Mouse (Mus musculus) left cerebral cortex, postnatal 4 days (tissue): ENCODE data around the gene Poc5. TPM values are rescaled to one million over a fixed set of nuclear protein-coding genes. Genes with fewer than 3 reads are reported as not detected.

Experiments used
- DNase-seq: peaks from one replicate; pipeline ENCODE4 v3.0.0-alpha.2; 2022
- intact Hi-C: fragments of 180-260 bp; cut with DNase I; formaldehyde crosslinking; loops from one replicate; pipeline ENCODE4 v1.15.1; 2025
- total RNA-seq, 2 experiments: library from RNA; stranded (reverse); gene quantifications; 2 replicates each; pipeline ENCODE4 v1.2.3; 2021

Poc5 gene
- 10 to 100 TPM; 33.6 to 35.3 TPM for total RNA-seq

DNA sequence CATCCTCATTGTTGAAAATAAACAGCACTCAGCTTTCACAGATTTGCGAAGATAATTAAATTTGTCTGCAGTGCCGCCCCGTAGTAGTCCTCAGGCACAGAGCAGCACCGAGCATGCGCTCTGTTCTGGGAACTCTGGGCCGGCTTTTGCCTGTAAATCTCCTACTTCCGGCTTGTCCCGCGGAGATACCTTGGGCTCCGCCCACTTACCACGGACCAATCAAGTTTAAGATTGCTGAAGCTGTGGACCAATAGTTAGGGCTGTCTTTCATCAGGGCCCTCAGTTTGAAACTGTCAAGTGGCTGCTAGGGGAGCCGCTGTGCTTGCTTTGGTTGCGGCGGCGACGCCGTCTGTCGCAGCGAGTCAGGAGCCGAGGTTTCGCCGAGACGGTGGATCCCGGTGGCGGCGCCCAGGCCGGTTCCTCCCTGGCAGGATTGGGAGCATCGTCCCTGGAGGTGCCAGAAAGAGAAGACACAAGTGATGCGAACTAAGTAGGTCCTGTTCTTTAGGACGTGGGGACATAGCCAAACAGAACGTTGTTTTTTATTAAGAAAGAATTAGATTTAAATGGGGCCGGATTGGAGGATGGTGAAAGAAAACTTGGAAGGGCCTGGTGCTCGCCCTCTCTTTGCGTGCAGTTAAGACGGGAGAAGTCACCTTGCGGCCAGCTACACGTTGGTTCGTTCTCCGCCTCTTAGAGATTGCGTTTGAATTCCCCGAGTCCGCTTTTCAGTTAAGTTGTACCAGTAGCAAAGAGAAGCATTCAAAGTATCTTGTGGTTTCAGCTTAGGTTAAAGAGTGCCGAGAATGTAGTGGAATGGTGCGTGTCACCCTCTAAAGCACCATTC is at the start of gene Poc5:
Poc5 (plus strand) TSS at position 253 of the 847 bp plus-strand sequence.
- intact Hi-C loops, result loop anchor here (10.0 kb wide), 1 partner anchor 363 kb away; no protein-coding TSS in a partner anchor
- peak; percentile 97 for DNase-seq

DNA sequence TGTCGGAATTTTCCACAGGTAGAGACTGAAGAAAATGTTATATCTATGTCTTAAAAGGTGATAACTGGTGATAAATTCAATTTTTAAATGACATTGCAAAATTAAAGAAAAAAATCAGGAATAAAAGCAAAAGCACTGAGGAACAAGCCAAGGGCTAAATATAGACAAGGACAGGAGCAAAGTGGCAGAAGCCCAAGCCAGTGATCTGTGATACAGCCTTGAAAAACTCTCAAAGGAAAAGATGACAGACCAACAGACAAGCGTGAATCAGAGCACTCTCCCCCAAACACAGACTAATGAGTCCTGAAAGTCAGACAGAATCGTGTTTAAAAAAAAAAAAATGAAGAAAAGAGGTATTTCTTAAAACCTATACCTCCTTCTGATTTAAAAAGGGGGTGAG is 46.6 kb upstream of the Poc5 start:
- no peak for DNase-seq
- intact Hi-C loops, result no loop called here

DNA sequence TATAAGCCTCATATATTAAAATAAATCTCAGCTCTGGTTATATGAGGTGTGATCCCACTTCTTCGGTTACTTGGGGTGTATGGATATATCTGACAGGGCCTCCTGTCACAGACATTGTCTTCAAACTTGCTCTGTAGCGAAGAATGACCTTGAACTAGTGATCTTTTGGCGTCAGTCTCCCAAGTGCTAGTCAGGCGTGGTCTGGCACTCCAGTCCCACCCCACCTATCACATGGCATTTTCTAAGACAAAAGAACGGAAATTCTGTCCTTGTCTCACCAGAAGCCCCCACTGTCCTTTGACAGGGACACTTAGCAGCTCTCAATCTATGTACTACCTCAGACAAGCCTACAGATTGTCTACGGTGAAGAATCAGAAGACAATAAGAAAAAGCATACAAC is 43.3 kb upstream of the Poc5 start:
- intact Hi-C loops, result no loop called here

DNA sequence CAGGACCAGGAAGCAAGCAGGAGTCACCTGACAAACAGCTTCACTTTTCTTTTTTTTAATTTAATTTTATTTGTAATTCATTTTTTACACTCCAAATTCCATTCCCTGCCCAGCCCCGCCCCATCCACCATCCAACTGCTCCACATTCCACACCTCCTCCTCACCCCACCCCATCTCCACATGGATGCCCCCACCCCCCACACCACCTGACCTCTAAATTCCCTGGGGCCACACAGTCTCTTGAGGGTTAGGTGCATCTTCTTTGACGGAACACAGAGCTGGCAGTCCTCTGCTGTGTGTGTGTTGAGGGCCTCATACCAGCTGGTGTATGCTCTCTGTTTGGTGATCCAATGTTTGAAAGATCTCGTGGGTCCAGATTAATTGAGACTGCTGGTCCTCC is 41.5 kb upstream of the Poc5 start:
- intact Hi-C loops, result no loop called here
- no peak for DNase-seq

More for the DNA sequence above, 43.3 kb upstream of the Poc5 start:
- no peak for DNase-seq

DNA sequence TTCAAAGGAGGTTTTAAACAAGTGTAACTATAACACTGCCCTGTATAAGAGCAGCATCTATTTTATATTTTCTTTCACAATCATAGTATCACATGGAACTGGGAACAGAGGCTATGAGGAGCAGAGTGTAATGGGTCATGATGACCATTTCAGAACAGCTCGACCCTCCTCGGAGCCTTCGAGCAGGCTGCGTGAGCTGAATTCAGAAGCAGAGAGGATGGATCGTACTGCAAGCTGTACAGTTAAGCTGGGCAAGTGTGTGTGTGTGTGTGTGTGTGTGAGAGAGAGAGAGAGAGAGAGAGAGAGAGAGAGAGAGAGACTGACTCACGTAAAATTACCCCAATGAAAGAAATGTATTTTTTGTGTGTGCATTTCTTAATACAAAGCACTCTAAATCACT is 37.9 kb upstream of the Poc5 start:
- no peak for DNase-seq
- intact Hi-C loops, result no loop called here

- intact Hi-C loops, result no loop called here
- no peak for DNase-seq
Observed at GRCm38 (mm10) chr13:96351264-96351663, 36.8 kb upstream of the Poc5 start.

- intact Hi-C loops, result loop anchor here (10.0 kb wide), 2 partner anchors 81 to 241 kb away; partner anchors contain the start of gene Sv2c
- peak; percentile 31 for DNase-seq
Observed at GRCm38 (mm10) chr13:96375519-96375918, 12.6 kb upstream of the Poc5 start.

- intact Hi-C loops, result loop anchor here (10.0 kb wide), 2 partner anchors 82 to 242 kb away; partner anchors contain the start of gene Sv2c
- DNase-seq, result no peak
Observed at GRCm38 (mm10) chr13:96376871-96377270, 11.2 kb upstream of the Poc5 start.

DNA sequence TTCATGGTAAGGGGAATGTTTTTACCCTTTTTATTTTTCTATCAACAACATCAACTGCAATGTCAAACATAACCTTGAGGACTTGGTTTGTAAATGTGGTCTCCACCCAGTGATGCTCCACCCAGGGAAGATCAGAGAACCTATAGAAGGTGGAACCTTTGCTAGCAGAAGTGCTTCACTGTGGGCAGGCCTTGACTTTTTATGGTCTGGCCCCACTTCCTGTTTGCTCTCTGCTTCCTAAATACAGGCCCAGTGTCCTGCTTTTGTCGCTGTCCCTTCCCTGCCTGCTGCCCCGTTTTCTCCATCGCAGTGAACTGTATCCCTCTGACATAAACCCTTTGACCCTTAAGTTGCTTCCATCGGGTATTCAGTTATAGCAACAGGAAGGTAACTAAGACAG is 10.2 kb upstream of the Poc5 start:
- DNase-seq, result no peak

GRCm38 (mm10) chr13:96389301-96389700 is 1.2 kb downstream of the Poc5 start:
- intact Hi-C loops, result loop anchor here (10.0 kb wide), 1 partner anchor 364 kb away; no protein-coding TSS in a partner anchor

More for the DNA sequence above, 10.2 kb upstream of the Poc5 start:
- intact Hi-C loops, result loop anchor here (10.0 kb wide), 2 partner anchors 83 to 243 kb away; partner anchors contain the start of gene Sv2c

DNA sequence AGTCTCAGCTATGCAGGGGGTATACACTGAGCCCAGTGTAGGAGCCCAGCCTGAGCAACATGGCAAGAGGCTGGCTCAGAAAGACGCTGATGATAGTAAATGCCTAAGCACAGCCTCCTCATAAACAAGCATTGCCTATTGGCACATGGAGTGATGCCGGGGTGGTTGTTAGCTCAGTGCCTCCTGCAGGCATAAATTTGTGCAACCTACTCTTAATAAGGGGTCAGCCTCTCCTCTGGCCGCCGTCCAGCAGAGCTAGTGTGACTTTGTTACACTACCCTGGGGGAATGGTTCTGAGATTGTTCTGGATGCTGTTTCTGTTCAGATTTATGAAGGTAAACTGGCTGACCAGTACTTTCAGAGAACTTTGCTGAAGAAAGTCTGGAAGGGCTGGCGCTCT is 13.2 kb downstream of the Poc5 start:
- no peak for DNase-seq
- intact Hi-C loops, result loop anchor here (5.0 kb wide), 1 partner anchor 246 kb away; no protein-coding TSS in a partner anchor

More at GRCm38 (mm10) chr13:96389301-96389700, 1.2 kb downstream of the Poc5 start:
- no peak for DNase-seq

DNA sequence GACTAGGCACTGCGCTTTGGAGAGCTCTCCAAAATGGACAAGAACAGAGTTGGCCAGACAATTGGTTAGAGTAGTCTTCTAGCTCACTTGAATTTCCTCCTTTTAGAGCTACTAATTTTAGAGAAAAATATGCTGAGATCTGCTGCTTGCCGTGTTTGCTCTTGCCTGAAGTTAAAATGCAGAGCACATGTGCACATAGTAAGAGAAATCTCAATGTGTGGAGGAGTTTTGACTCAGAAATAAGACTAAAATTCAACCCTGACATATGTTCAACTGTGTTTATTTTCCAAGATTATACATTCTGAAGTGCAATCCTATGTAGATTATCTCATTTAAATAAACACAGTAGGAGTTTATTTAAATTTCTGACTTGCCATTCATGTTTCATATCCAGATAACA is 17.4 kb downstream of the Poc5 start:
- intact Hi-C loops, result no loop called here
- no peak for DNase-seq

- intact Hi-C loops, result no loop called here
- DNase-seq, result peak; percentile 8
Observed at GRCm38 (mm10) chr13:96407040-96407439, 18.9 kb downstream of the Poc5 start.

DNA sequence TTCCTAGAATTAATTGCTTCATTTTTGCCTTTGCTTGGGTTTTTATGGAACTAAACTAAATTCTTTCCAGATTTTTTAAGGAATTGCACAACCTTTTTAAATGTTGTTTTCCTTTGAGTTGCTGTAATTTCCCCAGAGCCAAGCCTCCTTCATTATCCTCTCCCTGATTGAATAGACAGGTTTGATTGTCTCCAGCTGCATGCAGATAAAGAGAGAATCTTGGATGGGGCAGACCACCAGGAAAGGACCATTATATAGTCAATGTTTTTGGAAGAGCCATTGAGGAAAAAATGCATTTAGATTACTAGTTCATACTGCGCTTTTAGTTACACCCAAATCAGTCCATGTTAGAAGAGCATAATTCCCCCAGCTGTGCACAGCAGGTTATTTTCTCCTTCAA is 20.7 kb downstream of the Poc5 start:
- intact Hi-C loops, result no loop called here
- DNase-seq, result no peak

- intact Hi-C loops, result no loop called here
- no peak for DNase-seq
Observed at GRCm38 (mm10) chr13:96414384-96414783, 26.3 kb downstream of the Poc5 start.

GRCm38 (mm10) chr13:96416380-96416779 is 28.3 kb downstream of the Poc5 start:
- intact Hi-C loops, result no loop called here
- DNase-seq, result no peak

GRCm38 (mm10) chr13:96417261-96417813 is 29.2 kb downstream of the Poc5 start:
- no peak for DNase-seq
- intact Hi-C loops, result no loop called here

DNA sequence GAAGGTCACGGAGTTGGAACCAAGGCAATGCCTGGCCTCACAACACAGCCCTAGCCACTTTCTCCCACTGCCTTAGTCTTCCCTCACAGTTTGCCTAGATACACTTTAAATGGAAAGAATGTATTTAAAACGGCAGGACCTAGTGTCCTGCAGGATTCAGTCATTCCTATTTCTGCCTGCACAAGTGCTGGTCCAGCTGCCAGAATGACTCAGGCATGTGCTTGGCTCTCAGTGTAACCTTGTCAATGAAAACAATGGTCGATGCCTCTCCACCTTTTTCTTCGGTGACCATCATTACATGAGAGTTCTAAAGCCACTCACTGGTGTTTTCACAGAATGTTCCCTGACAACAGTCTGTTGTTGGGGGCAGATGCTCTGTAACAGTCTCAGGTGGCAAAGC is 30.4 kb downstream of the Poc5 start:
- intact Hi-C loops, result no loop called here

DNA sequence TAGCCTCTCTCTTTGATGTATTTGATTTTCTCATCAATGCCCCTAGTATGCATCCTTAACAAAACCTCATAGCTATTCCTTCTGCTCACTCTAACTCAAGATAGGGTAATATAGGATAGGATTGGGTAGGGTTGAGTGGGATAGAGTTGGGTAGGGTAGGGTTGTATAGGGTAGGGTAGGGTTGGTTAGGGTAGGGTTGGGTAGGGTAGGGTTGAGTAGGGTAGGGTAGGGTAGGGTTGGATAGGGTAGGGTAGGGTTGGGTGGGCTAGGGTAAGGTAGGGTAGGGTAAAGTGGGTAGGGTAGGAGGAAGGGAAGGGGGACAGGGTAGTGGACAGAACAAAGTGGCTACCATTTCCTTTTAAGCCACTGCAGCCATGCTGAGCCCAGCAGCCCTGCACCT is 33.1 kb downstream of the Poc5 start:
- DNase-seq, result no peak
- intact Hi-C loops, result no loop called here

More for the DNA sequence above, 30.4 kb downstream of the Poc5 start:
- no peak for DNase-seq

DNA sequence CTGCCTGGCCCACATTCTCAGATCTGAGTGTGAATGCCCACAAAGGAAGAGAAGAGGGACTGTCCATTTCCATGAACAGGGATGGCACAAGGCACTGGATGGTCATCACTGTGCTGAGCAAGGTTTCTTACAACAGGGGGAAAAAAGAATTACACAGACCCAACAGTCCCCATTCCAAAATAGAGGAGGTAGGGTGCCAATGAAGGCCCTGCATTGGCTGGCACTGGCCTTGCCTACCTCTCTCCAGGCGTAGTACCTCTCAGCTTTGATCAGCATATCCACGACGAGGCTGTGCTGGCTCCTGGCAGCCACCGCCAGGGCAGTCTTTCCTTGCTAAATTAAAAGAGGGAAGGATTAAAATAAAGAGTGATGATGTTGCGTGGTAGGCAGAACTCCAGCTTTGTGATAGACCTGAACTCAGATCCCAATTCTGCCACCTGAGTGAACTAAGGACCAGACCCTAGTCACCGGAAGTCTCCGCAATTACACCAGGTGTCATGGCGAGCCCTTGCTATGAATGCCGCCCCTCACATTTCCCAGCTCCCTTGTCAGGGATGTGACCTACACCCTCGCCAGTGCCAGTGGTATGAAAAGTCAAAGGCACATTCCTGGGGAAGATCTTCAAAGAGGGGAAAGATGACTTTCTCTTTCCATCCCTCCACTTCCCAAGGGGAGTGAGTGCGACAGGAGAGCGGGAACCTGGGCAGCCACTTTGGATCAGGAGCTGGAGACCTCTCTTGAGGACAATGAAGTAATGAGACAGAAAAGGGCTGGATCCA is 36.6 kb downstream of the Poc5 start:
- DNase-seq, result no peak
- intact Hi-C loops, result no loop called here

GRCm38 (mm10) chr13:96426044-96426443 is 38.0 kb downstream of the Poc5 start:
- intact Hi-C loops, result no loop called here
- no peak for DNase-seq
